20 mouse cellular contexts compared by ENCODE assay signal in the genomic region with DNA sequence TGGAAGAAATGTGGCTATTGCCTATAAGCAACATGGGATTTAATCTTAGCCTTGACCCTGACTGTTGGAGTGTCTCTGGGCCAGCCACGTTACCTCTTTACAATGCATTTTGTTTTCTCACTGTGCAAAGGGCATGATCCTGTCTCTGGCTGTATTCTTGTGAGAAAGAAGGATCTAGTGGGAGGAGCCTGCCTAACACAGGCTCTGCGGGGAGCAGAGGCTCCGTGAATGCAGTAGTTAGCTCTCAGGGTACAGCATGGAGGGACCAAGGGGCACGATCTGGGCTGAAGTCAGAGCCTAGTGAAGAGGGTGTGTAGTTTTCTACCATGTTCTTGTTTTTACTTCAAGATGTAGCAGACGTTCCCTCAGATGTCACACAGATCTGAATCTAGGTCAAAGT.
DNase-seq lines count a peak whose midpoint lies in the region; ATAC-seq and TF ChIP-seq lines count a peak whose summit lies in the region.
"Had no signal": no experiment of that assay in that cellular context is flagged by ENCODE, and none has a peak within 500 bp of the region (broad histone marks: within the 10 kb centered on the region; RNA-seq: fewer than 3 reads in every experiment).

No protein-coding gene starts in this region.

- no peaks in the 10 kb centered on the region for H3K9me3 ChIP-seq in forebrain, embryonic 16.5 days (ENCODE audit: control insufficient read depth, low read length)
- H3K9me3 ChIP-seq in forebrain, postnatal 0 days (ENCODE audit: low read length), result no peaks in the 10 kb centered on the region
- no peaks in the 10 kb centered on the region for H3K9me3 ChIP-seq in midbrain, embryonic 13.5 days
- H3K9me3 ChIP-seq: embryonic facial prominence, embryonic 15.5 days; heart, embryonic 13.5 days; megakaryocyte, embryonic 14.5 days had no signal

- TF ChIP-seq CTCF in forebrain, postnatal 0 days (IDR thresholded peaks at IDR 0.05; ENCODE audit: low read depth), result no peak

- no peak overlapping the region for H3K4me3 ChIP-seq in forebrain, embryonic 16.5 days (replicated peaks; ENCODE audit: low read length)
- H3K4me3 ChIP-seq in forebrain, postnatal 0 days (ENCODE audit: low read depth, low read length), result no peak overlapping the region
- no peak overlapping the region for H3K4me3 ChIP-seq in midbrain, embryonic 13.5 days (replicated peaks)
- H3K4me3 ChIP-seq: embryonic facial prominence, embryonic 15.5 days; gastrocnemius, adult 2 months; heart, embryonic 13.5 days; megakaryocyte, embryonic 14.5 days had no signal

- no peaks in the 10 kb centered on the region for H3K4me1 ChIP-seq in forebrain, embryonic 16.5 days (replicated peaks; ENCODE audit: control insufficient read depth, insufficient read depth, low read length)
- H3K4me1 ChIP-seq in forebrain, postnatal 0 days (ENCODE audit: insufficient read depth), result no peaks in the 10 kb centered on the region
- H3K4me1 ChIP-seq in midbrain, embryonic 13.5 days (replicated peaks), result peaks cover 11% of the 10 kb centered on the region
- H3K4me1 ChIP-seq: embryonic facial prominence, embryonic 15.5 days; megakaryocyte, embryonic 14.5 days had no signal

- H3K4me2 ChIP-seq in forebrain, embryonic 16.5 days (ENCODE audit: low read length), result no peak overlapping the region
- H3K4me2 ChIP-seq in forebrain, postnatal 0 days (ENCODE audit: low read depth), result no peak overlapping the region
- H3K4me2 ChIP-seq in midbrain, embryonic 13.5 days (replicated peaks), result peak overlapping the region; percentile 27; the same call in 1 of the 2 replicates
- H3K4me2 ChIP-seq: embryonic facial prominence, embryonic 15.5 days; heart, embryonic 13.5 days; liver, embryonic 11.5 days had no signal

- intact Hi-C loops in left cerebral cortex, postnatal 4 days (cut with DNase I), result no loop called here

- 15% methylated on average over 5 of the region's 5 CpGs for WGBS in forebrain, embryonic 16.5 days
- 16% methylated on average over 5 of the region's 5 CpGs for WGBS in forebrain, postnatal 0 days
- 6% methylated on average over 5 of the region's 5 CpGs for WGBS in midbrain, embryonic 13.5 days

- H3K27me3 ChIP-seq in forebrain, embryonic 16.5 days (replicated peaks; ENCODE audit: control insufficient read depth, insufficient read depth, low read length), result no peaks in the 10 kb centered on the region
- H3K27me3 ChIP-seq in forebrain, postnatal 0 days (ENCODE audit: insufficient read depth, low read length), result no peaks in the 10 kb centered on the region
- H3K27me3 ChIP-seq in midbrain, embryonic 13.5 days, result no peaks in the 10 kb centered on the region
- H3K27me3 ChIP-seq: embryonic facial prominence, embryonic 15.5 days; heart, embryonic 13.5 days; megakaryocyte, embryonic 14.5 days had no signal

- no peak for DNase-seq in forebrain, postnatal 0 days
- DNase-seq in R1 (ENCODE audit: low read depth, low spot score), result peak; percentile 25
- DNase-seq in embryo, embryonic 11 days, result peak; percentile 44
- DNase-seq in left cerebral cortex, postnatal 4 days, result no peak
- no peak for DNase-seq in gastrocnemius, postnatal 4 days (ENCODE audit: low spot score in 2 of 2)
- no peak for DNase-seq in adrenal gland, postnatal 25 days
- DNase-seq: cerebellum, adult 2 months; gastrocnemius, adult 2 months; kidney, adult 9 months; kidney, postnatal 25 days; lung, adult 18-20 months; lung, postnatal 14 days; right cerebral cortex, postnatal 25 days; thymus, adult 2 months had no signal

- H3K9ac ChIP-seq in forebrain, embryonic 16.5 days (replicated peaks; ENCODE audit: low read depth, low read length), result no peak overlapping the region
- no peak overlapping the region for H3K9ac ChIP-seq in forebrain, postnatal 0 days
- no peak overlapping the region for H3K9ac ChIP-seq in midbrain, embryonic 13.5 days (replicated peaks)
- H3K9ac ChIP-seq: embryonic facial prominence, embryonic 15.5 days; heart, embryonic 13.5 days had no signal

- no peak overlapping the region for H3K27ac ChIP-seq in forebrain, embryonic 16.5 days (ENCODE audit: low read length)
- no peak overlapping the region for H3K27ac ChIP-seq in forebrain, postnatal 0 days (ENCODE audit: low read depth, low read length)
- H3K27ac ChIP-seq in midbrain, embryonic 13.5 days, result no peak overlapping the region
- H3K27ac ChIP-seq: embryonic facial prominence, embryonic 15.5 days; gastrocnemius, adult 2 months; heart, embryonic 13.5 days had no signal

- ATAC-seq in forebrain, embryonic 16.5 days, result peak; percentile 40; the same call in 1 of the 2 replicates
- ATAC-seq in forebrain, postnatal 0 days, result no peak
- 0 out of 2 replicates have a peak, but pooled peaks have one; percentile 62 for ATAC-seq in midbrain, embryonic 13.5 days

- no peaks in the 10 kb centered on the region for H3K36me3 ChIP-seq in forebrain, embryonic 16.5 days (ENCODE audit: control insufficient read depth, insufficient read depth)
- no peaks in the 10 kb centered on the region for H3K36me3 ChIP-seq in forebrain, postnatal 0 days (ENCODE audit: insufficient read depth)
- no peaks in the 10 kb centered on the region for H3K36me3 ChIP-seq in midbrain, embryonic 13.5 days
- H3K36me3 ChIP-seq: embryonic facial prominence, embryonic 15.5 days; heart, embryonic 13.5 days had no signal

Comparison
In these comparisons a context has a peak if more than half of its experiments do, and no peak if none do; other contexts are left out.
1. DNase-seq: peak in R1 (single experiment) and embryo, embryonic 11 days (single experiment); none in forebrain, postnatal 0 days (single experiment), left cerebral cortex, postnatal 4 days (single experiment), gastrocnemius, postnatal 4 days (0 of 2) and adrenal gland, postnatal 25 days (single experiment).